Mouse (Mus musculus): ENCODE results near the gene Dhdh. TPM values are rescaled to one million over a fixed set of nuclear protein-coding genes. Genes with fewer than 3 reads are reported as not detected.

Gene Dhdh
- 2.9 to 3.9 TPM (median 3.5 TPM) in 4 replicates for total RNA-seq (2023; ENCODE audit: inconsistent age)

GRCm38 (mm10) chr7:45488293-45489204, at the start of gene Dhdh:
Dhdh (minus strand) TSS chr7:45488805.

GRCm38 (mm10) chr7:45525809-45526473, 37.3 kb upstream of the Dhdh start, which contains the start of the genes Ppp1r15a and Plekha4:
Ppp1r15a (minus strand) TSS chr7:45526268.
Plekha4 (plus strand) TSS chr7:45526330.

GRCm38 (mm10) chr7:45509912-45510787, 21.5 kb upstream of the Dhdh start, which contains the start of gene Nucb1:
Nucb1 (minus strand) TSS chr7:45510406.

GRCm38 (mm10) chr7:45486761-45487415, 1.7 kb downstream of the Dhdh start, which contains the start of gene Gm45808:
Gm45808 (minus strand) TSS chr7:45486811.

GRCm38 (mm10) chr7:45481374-45481927, 7.2 kb downstream of the Dhdh start, which contains the start of gene Tulp2:
Tulp2 (plus strand) TSS chr7:45481877.

GRCm38 (mm10) chr7:45466283-45467089, 22.1 kb downstream of the Dhdh start, which contains the start of gene Bax:
Bax (minus strand) TSS chr7:45466898.

GRCm38 (mm10) chr7:45459564-45460140, 29.0 kb downstream of the Dhdh start, which contains the start of gene Ftl1:
Ftl1 (minus strand) TSS chr7:45459884.

GRCm38 (mm10) chr7:45437521-45438276, 50.9 kb downstream of the Dhdh start, which contains the start of gene Ruvbl2:
Ruvbl2 (minus strand) TSS chr7:45438096.

GRCm38 (mm10) chr7:45434203-45435015, 54.2 kb downstream of the Dhdh start, which contains the start of gene Gys1:
Gys1 (plus strand) TSS chr7:45434844.

Other genes starting within 250 kb of the Dhdh start
- 1,683 to 1,834 TPM (median 1,832 TPM) in 4 replicates for gene Cd37, start 249.7 kb downstream of the Dhdh start, total RNA-seq (2023; ENCODE audit: inconsistent age)
- not detected in 4 replicates for gene Slc6a16, start 247.7 kb downstream of the Dhdh start, total RNA-seq (2023; ENCODE audit: inconsistent age)
- 0.51 to 0.64 TPM (median 0.60 TPM) in 4 replicates for gene Slc6a21, start 211.3 kb downstream of the Dhdh start, total RNA-seq (2023; ENCODE audit: inconsistent age)
- 5.9 to 13.0 TPM (median 9.1 TPM) in 4 replicates for gene Trpm4, start 155.0 kb downstream of the Dhdh start, total RNA-seq (2023; ENCODE audit: inconsistent age)
- gene Hrc, start 153.5 kb downstream of the Dhdh start, total RNA-seq (2023; ENCODE audit: inconsistent age), result not detected in 4 replicates
- gene Ppfia3, start 121.8 kb downstream of the Dhdh start, total RNA-seq (2023; ENCODE audit: inconsistent age), result 0.13 to 0.33 TPM (median 0.23 TPM) in 4 replicates
- gene Lin7b, start 118.2 kb downstream of the Dhdh start, total RNA-seq (2023; ENCODE audit: inconsistent age), result 1.2 TPM in 1 of 4 replicates, not detected in the others
- 574 to 602 TPM (median 590 TPM) in 4 replicates for gene Snrnp70, start 93.1 kb downstream of the Dhdh start, total RNA-seq (2023; ENCODE audit: inconsistent age)
- not detected in 4 replicates for gene Kcna7, start 83.2 kb downstream of the Dhdh start, total RNA-seq (2023; ENCODE audit: inconsistent age)
- not detected in 4 replicates for gene Ntf5, start 75.1 kb downstream of the Dhdh start, total RNA-seq (2023; ENCODE audit: inconsistent age)
- not detected in 4 replicates for gene Lhb, start 68.0 kb downstream of the Dhdh start, total RNA-seq (2023; ENCODE audit: inconsistent age)
- 15.2 to 19.8 TPM (median 17.4 TPM) in 4 replicates for gene Gys1, start 54.0 kb downstream of the Dhdh start, total RNA-seq (2023; ENCODE audit: inconsistent age)
- 38.2 to 60.2 TPM (median 47.5 TPM) in 4 replicates for gene Ruvbl2, start 50.7 kb downstream of the Dhdh start, total RNA-seq (2023; ENCODE audit: inconsistent age)
- gene Ftl1, start 28.9 kb downstream of the Dhdh start, total RNA-seq (2023; ENCODE audit: inconsistent age), result 648 to 704 TPM (median 682 TPM) in 4 replicates
- gene Bax, start 21.9 kb downstream of the Dhdh start, total RNA-seq (2023; ENCODE audit: inconsistent age), result 107 to 138 TPM (median 119 TPM) in 4 replicates
- not detected in 4 replicates for gene Tulp2, start 6.9 kb downstream of the Dhdh start, total RNA-seq (2023; ENCODE audit: inconsistent age)
- 0.77 to 1.8 TPM (median 0.98 TPM) in 4 replicates for gene Gm45808, start 2.0 kb downstream of the Dhdh start, total RNA-seq (2023; ENCODE audit: inconsistent age)
- 76.1 to 93.0 TPM (median 84.2 TPM) in 4 replicates for gene Nucb1, start 21.6 kb upstream of the Dhdh start, total RNA-seq (2023; ENCODE audit: inconsistent age)
- gene Ppp1r15a, start 37.5 kb upstream of the Dhdh start, total RNA-seq (2023; ENCODE audit: inconsistent age), result 1,362 to 1,471 TPM (median 1,417 TPM) in 4 replicates
- 0.83 to 4.6 TPM (median 2.2 TPM) in 4 replicates for gene Plekha4, start 37.5 kb upstream of the Dhdh start, total RNA-seq (2023; ENCODE audit: inconsistent age)
- not detected in 4 replicates for gene Hsd17b14, start 66.1 kb upstream of the Dhdh start, total RNA-seq (2023; ENCODE audit: inconsistent age)
- gene Bcat2, start 81.3 kb upstream of the Dhdh start, total RNA-seq (2023; ENCODE audit: inconsistent age), result 27.1 to 39.9 TPM (median 32.9 TPM) in 4 replicates
- gene Fgf21, start 126.7 kb upstream of the Dhdh start, total RNA-seq (2023; ENCODE audit: inconsistent age), result not detected in 4 replicates
- gene Fut1, start 128.5 kb upstream of the Dhdh start, total RNA-seq (2023; ENCODE audit: inconsistent age), result not detected in 4 replicates
- gene Izumo1, start 133.0 kb upstream of the Dhdh start, total RNA-seq (2023; ENCODE audit: inconsistent age), result not detected in 4 replicates
- 0.27 to 0.35 TPM in 2 of 4 replicates, not detected in the others for gene Rasip1, start 138.7 kb upstream of the Dhdh start, total RNA-seq (2023; ENCODE audit: inconsistent age)
- not detected in 4 replicates for gene Mamstr, start 151.2 kb upstream of the Dhdh start, total RNA-seq (2023; ENCODE audit: inconsistent age)
- not detected in 4 replicates for gene Fut2, start 177.6 kb upstream of the Dhdh start, total RNA-seq (2023; ENCODE audit: inconsistent age)
- gene Ntn5, start 195.2 kb upstream of the Dhdh start, total RNA-seq (2023; ENCODE audit: inconsistent age), result 0.42 TPM in 1 of 4 replicates, not detected in the others
- 0.27 TPM in 1 of 4 replicates, not detected in the others for gene Sec1, start 205.6 kb upstream of the Dhdh start, total RNA-seq (2023; ENCODE audit: inconsistent age)
- not detected in 4 replicates for gene Car11, start 211.0 kb upstream of the Dhdh start, total RNA-seq (2023; ENCODE audit: inconsistent age)
- gene Dbp, start 216.3 kb upstream of the Dhdh start, total RNA-seq (2023; ENCODE audit: inconsistent age), result 17.8 to 20.5 TPM (median 19.0 TPM) in 4 replicates
- 2,003 to 2,338 TPM (median 2,227 TPM) in 4 replicates for gene Rpl18, start 226.7 kb upstream of the Dhdh start, total RNA-seq (2023; ENCODE audit: inconsistent age)
- gene Sphk2, start 229.2 kb upstream of the Dhdh start, total RNA-seq (2023; ENCODE audit: inconsistent age), result 30.8 to 37.6 TPM (median 33.8 TPM) in 4 replicates
- 0.77 to 1.7 TPM (median 1.3 TPM) in 4 replicates for gene Fam83e, start 232.4 kb upstream of the Dhdh start, total RNA-seq (2023; ENCODE audit: inconsistent age)
- not detected in 4 replicates for gene Spaca4, start 237.0 kb upstream of the Dhdh start, total RNA-seq (2023; ENCODE audit: inconsistent age)

Measured in B cell, adult (primary cell).